Mouse (Mus musculus) cerebellum, adult 2 months (tissue): ENCODE measurements around the gene Pitx2.

ENCODE experiments used
- CTCF ChIP-seq: fragments of 200-500 bp; IDR thresholded peaks from 2 replicates; pipeline ENCODE4 v1.5.1; 2011; ENCODE audit warnings: low read depth, mild to moderate bottlenecking, control low read depth, low read length, moderate library complexity, borderline replicate concordance; ENCODE audit not compliant: insufficient read depth
- POLR2A ChIP-seq: fragments of 200-500 bp; IDR thresholded peaks from 2 replicates; pipeline ENCODE4 v1.6.1; 2011; ENCODE audit warnings: low read length, control low read depth, borderline replicate concordance; ENCODE audit not compliant: insufficient read depth

- TF ChIP-seq POLR2A (no peak), CTCF (no peak)
Measured at GRCm38 (mm10) chr3:129212807-129213206, 13.1 kb downstream of the Pitx2 start.
